Mouse (Mus musculus) layer of hippocampus, adult 18-20 months (tissue): ENCODE data around the gene Hspbap1. TPM values are rescaled to one million over a fixed set of nuclear protein-coding genes. Genes with fewer than 3 reads are reported as not detected.

Experiments used
- DNase-seq, 2 experiments: peaks; one replicate each; pipeline ENCODE4 v3.0.0; 2022; ENCODE audit warnings: low spot score in 2 of 2
- total RNA-seq, 2 experiments: library from RNA; stranded (reverse); gene quantifications; 2 replicates each; pipeline ENCODE4 v1.2.3; 2021

The Hspbap1 gene
- total RNA-seq, 2 experiments from 2014 or later: 5.6 to 6.4 TPM

GRCm38 (mm10) chr16:35763590-35764296, 6.4 kb upstream of the Hspbap1 start:
- no peak for DNase-seq

DNA sequence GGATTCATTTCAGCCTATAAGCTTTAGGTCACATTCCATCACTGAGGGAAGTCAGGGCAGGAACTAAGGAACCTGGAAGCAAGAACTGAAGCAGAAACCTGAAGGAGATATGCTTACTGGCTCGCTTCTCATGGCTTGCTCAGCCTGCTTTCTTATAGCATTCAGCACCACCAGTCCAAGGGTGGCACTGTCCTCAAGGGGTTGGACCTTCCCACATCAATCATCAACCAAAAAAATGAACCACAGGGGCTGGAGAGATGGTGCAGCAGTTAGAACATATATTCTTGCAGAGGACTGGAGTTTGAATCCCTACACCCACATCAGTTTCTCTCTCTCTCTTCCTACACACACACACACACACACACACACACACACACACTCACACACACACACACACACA, 5.2 kb upstream of the Hspbap1 start:
- no peak for DNase-seq

GRCm38 (mm10) chr16:35765449-35765848, 4.7 kb upstream of the Hspbap1 start:
- DNase-seq: no peak

DNA sequence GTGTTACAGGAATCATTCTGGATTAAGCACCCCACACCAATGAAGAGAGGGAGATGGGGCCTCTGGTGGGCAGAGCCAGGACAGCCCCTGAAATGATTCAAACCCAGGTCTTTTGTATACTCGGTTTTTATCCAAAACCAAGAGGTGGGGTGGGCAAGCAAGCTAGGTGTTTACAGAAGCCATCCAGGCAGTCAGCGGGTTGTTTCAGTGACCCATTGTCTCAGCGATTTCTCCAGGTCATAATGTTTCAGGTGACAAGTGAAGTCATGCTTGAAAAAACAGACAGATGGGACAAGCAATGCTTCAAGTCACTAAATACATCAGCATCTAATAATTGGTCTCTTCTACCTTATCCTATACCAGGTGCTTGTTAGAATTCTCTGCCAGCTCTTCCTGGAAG, 3.8 kb upstream of the Hspbap1 start:
- DNase-seq: no peak

DNA sequence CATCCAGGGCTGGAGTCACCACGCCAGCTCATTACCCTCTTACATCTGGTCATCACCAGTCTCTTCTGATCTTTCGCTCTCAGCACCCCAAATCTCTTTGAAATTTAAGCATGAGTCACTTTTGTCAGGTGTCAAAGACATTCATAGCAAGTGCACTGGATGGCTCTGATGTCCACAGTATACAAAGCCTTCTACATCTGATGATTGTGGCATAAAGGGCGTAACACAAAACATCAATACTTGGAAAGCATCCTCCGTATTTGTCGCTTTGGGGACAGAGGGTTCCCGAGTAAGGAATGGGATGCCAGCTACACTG, 1.7 kb upstream of the Hspbap1 start:
- no peak for DNase-seq

- DNase-seq: peak; percentile 74 to 77
Observed at GRCm38 (mm10) chr16:35768785-35769642, 1.2 kb upstream of the Hspbap1 start, which contains the start of gene Dirc2. TSS of gene Dirc2 (minus strand) at chr16:35769356.

GRCm38 (mm10) chr16:35771141-35771540, 966 bp downstream of the Hspbap1 start:
- DNase-seq: no peak

DNA sequence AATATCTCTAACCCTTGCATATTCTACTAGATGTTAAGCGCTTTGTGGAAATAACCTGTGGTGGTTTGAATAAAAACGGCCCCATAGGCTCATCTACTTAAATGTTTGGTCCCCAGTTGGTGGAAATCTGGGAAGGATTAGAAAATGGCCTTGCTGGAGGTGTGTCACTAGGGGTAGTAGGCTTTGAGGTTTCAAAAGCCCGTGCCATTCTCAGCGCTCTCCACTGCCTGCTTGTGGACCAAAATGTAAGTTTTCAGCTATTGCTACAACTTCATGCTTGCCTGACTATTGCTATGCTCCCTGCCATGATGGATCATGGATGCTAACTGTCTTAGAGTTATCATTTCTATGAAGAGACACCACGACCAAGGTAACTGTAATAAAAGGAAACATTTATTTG, 1.4 kb downstream of the Hspbap1 start:
- DNase-seq: no peak

DNA sequence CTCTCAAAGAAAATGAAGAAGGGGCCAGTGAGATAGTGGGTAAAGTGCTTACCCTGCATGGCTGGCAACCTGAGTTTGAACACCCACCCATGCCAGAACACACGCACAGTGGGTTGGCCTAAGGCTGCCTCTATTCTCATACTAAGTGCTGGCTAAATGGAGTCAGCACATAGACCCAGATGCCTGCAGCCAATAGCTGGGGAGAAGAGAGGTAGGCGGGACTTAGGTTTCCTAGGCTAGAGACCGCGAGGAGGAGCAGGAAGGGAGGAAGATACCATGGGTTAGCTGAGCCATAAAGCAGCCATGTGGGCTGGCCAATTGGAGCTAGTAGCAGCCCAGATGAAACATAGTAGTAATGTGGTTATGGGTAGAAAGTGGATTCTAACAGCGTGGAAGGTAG, 2.4 kb downstream of the Hspbap1 start:
- DNase-seq: no peak

GRCm38 (mm10) chr16:35775835-35776234, 5.7 kb downstream of the Hspbap1 start:
- DNase-seq: no peak

DNA sequence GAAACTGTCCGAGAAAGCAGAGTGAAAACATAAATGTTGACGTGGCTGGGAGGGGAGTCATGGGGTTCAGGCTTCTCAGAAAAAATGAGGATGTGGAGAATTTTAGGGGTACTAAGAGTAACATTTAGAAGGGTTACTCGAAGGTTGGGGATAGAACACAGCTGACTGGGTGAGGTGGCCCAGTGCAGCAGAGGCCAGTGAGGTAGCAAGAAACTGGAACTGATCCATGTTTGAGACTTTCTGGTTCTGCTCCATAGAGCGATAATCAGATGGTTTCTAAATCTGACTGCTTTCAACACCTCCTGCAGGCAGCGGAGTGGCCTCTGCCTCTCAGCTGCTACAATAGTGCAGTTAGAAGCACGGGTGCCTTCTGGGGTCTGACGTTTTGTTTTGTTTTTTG, 6.6 kb downstream of the Hspbap1 start:
- no peak for DNase-seq

DNA sequence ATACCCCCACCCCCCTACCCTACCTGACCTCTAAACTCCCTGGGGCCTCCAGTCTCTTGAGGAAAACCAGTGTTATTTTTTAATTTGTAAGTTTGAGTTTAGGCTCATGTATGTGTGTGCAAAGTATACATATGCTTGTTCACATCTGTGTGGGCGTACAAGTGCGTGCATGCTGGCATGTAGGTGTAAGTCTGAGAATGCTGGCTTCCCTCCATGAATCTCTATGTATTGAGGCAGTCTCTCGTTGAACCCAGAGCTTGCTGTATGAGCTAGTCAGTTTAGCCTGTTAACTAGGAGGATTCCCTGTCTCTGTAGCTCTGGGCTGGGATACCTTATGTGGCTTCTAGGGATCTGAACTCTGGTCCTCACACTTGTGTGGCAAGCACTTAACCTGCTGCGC, 7.6 kb downstream of the Hspbap1 start:
- no peak for DNase-seq

DNA sequence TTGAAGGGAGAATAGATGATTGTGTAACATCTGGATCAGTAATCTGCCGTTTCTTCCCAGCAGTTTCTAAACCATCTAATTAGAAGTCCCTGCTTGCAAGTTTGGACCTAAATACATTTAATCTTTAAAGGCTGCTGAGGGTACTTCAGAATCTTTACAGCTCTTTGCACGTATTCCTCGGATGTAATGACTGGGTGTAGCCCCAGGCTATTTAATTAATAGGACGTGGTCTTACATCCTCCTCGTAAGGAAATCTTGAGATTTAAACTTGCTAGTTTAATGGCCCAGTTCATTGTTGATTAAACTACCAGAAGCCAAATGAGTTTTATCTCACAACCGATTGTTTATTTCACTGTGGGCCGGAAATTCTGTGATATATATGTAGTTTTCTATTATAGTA, 9.5 kb downstream of the Hspbap1 start:
- no peak for DNase-seq

- no peak for DNase-seq
Observed at GRCm38 (mm10) chr16:35781096-35781495, 10.9 kb downstream of the Hspbap1 start.

GRCm38 (mm10) chr16:35781651-35782050, 11.5 kb downstream of the Hspbap1 start:
- no peak for DNase-seq

GRCm38 (mm10) chr16:35782451-35783206, 12.5 kb downstream of the Hspbap1 start:
- DNase-seq: no peak

GRCm38 (mm10) chr16:35783207-35783573, 13.0 kb downstream of the Hspbap1 start:
- no peak for DNase-seq

DNA sequence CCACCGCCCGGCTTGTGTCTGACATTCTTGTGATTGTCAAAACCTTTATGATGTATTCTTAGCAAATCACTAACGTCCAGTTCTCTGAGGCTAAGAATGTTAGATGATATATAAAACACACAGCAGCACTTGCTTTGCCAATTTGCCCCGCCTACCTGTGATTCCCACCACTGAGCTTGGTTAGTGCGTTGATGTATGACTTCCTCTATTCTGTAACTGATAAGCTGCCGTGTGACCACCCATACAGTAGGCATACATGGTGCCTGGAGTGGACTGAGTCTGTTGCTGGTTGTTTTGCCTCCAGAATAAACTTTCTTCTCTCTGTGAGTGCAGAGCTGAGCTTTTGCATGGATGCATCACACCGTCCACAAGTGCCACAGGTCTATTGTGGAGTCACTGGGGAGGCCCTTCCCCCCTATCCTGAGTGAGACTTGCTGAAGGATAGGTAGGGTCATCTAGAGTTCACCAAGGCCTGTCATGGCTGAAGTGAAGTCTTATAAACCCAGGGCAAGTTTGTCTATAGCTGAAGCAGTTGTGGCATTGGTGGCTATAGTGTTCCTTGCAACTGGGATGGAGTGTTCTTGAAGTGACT, 14.1 kb downstream of the Hspbap1 start:
- no peak for DNase-seq

- no peak for DNase-seq
Observed at GRCm38 (mm10) chr16:35787163-35787562, 17.0 kb downstream of the Hspbap1 start.

DNA sequence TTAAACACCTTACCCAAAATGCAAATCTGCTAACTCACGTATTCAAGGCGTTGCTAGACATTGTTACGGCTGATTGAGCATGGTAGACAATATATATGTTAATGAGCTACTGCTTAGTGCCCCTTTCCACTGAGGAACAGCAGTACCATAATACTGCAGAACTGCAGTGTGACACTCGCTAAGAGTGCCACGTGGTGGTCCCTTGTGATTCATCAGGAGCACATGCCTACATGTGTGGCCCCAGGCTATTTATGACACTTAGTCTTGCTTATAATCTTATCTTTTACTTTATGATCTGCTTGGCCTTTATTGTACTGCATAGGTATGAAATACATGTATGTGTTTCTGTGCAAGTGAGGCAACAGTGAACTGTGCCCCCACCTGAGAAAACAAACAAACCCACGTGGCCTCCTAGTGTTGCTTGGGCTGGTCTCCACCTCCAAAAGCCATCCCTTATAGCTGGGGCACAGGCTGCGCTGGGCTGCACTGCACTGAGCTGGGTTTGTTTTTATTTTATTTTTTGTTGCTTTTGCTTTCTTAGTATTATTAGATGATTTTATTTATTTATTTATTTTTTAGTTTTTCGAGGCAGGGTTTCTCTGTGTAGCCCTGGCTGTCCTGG, 17.5 kb downstream of the Hspbap1 start:
- DNase-seq: no peak

GRCm38 (mm10) chr16:35788330-35788729, 18.2 kb downstream of the Hspbap1 start:
- no peak for DNase-seq
